Mouse (Mus musculus): ENCODE data around the gene Adra1b.

- TF ChIP-seq GATA1 (IDR thresholded peaks at IDR 0.05; ENCODE audit: borderline replicate concordance, low read length) (no peak), FLI1 (IDR thresholded peaks at IDR 0.05; ENCODE audit: low read length) (no peak)
Observed at GRCm38 (mm10) chr11:43834531-43834930, 66.5 kb downstream of the Adra1b start.

Data from megakaryocyte, embryonic 14.5 days (primary cell).